Mouse (Mus musculus) G1E (cell line): ENCODE results near the gene Phex.

Source experiments
- CTCF ChIP-seq: IDR thresholded peaks from 2 replicates; pipeline ENCODE4 v1.5.1; 2012; ENCODE audit warnings: low read depth, low read length, inconsistent platforms, mixed read lengths
- GATA1 ChIP-seq: IDR thresholded peaks from 2 replicates; pipeline ENCODE4 v1.6.1; 2012; ENCODE audit warnings: borderline replicate concordance, low read length, inconsistent platforms, mixed read lengths
- GATA2 ChIP-seq: IDR thresholded peaks from 2 replicates; pipeline ENCODE4 v1.6.1; 2012; ENCODE audit warnings: low read depth, low read length, inconsistent platforms, borderline replicate concordance
- POLR2AphosphoS5 ChIP-seq: IDR thresholded peaks from 2 replicates; pipeline ENCODE4 v1.6.1; 2012; ENCODE audit warnings: low read depth, low read length, inconsistent platforms; ENCODE audit not compliant: insufficient replicate concordance
- TAL1 ChIP-seq: conservative IDR thresholded peaks from 2 replicates; pipeline ENCODE4 v1.6.1; 2012; ENCODE audit warnings: low read depth, low read length, inconsistent platforms, mixed read lengths

- TF ChIP-seq CTCF (no peak), TAL1 (no peak), GATA1 (no peak), POLR2AphosphoS5 (no peak), GATA2 (no peak)
Measured at GRCm38 (mm10) chrX:157308171-157308570, 106.9 kb downstream of the Phex start.
